Mouse (Mus musculus) megakaryocyte, embryonic 14.5 days (primary cell): Measurements from ENCODE around the gene Pld3. TPM values are rescaled to one million over a fixed set of nuclear protein-coding genes. Genes with fewer than 3 reads are reported as not detected.
"Not testable (repeated sequence)": the region's sequence is repeated elsewhere in the genome, so short reads cannot be mapped to it uniquely, and the experiment has no call there.

ENCODE experiments used
- H3K27me3 ChIP-seq: replicated peaks from 2 replicates; pipeline ENCODE3; 2012; ENCODE audit warnings: inconsistent platforms
- H3K36me3 ChIP-seq: replicated peaks from 2 replicates; pipeline ENCODE3; 2012; ENCODE audit warnings: low read length, inconsistent platforms, mixed read lengths
- H3K4me1 ChIP-seq: 2 replicates; pipeline ENCODE4 v1.6.1; 2012; ENCODE audit warnings: inconsistent platforms
- H3K4me3 ChIP-seq: replicated peaks from 2 replicates; pipeline ENCODE3; 2012; ENCODE audit warnings: moderate library complexity, mild to moderate bottlenecking, inconsistent platforms
- H3K9me3 ChIP-seq: 2 replicates; pipeline ENCODE4 v1.6.1; 2012; ENCODE audit warnings: inconsistent platforms
- FLI1 ChIP-seq: IDR thresholded peaks from 2 replicates; pipeline ENCODE4 v1.6.1; 2012; ENCODE audit warnings: low read length, inconsistent platforms, mixed read lengths
- GATA1 ChIP-seq: IDR thresholded peaks from 3 replicates; pipeline ENCODE4 v1.6.1; 2012; ENCODE audit warnings: mixed read lengths, low read length, inconsistent platforms, borderline replicate concordance
- polyA plus RNA-seq: library from polyadenylated mRNA; stranded (reverse); fragments of >175 nt; gene quantifications from 2 replicates; pipeline ENCODE4 v1.2.3, GENCODE M21; 2012; ENCODE audit warnings: low replicate concordance; ENCODE audit not compliant: insufficient read depth

Gene Pld3
- polyA plus RNA-seq, 1 experiment, result 97.1 TPM

GRCm38 (mm10) chr7:27510809-27511208, 42.2 kb downstream of the Pld3 start:
- Histone ChIP-seq H3K4me3 (no peak overlapping the region), H3K27me3 (no peaks in the 10 kb centered on the region), H3K9me3 (no peaks in the 10 kb centered on the region), H3K36me3 (no peaks in the 10 kb centered on the region), H3K4me1 (peaks cover 35% of the 10 kb centered on the region)
- no peak for TF ChIP-seq FLI1
- no peak for TF ChIP-seq GATA1

GRCm38 (mm10) chr7:27508648-27509005, 44.4 kb downstream of the Pld3 start:
- peaks cover 19% of the 10 kb centered on the region for H3K36me3 ChIP-seq
- peaks cover 30% of the 10 kb centered on the region for H3K4me1 ChIP-seq
- H3K9me3 ChIP-seq, result no peaks in the 10 kb centered on the region
- H3K4me3 ChIP-seq, result peak overlapping the region; percentile 95
- no peaks in the 10 kb centered on the region for H3K27me3 ChIP-seq
- TF ChIP-seq FLI1 (no peak), GATA1 (no peak)

- H3K27me3 ChIP-seq, result no peaks in the 10 kb centered on the region
- peak overlapping the region; percentile 95 for H3K4me3 ChIP-seq
- H3K36me3 ChIP-seq, result peaks cover 21% of the 10 kb centered on the region
- H3K4me1 ChIP-seq, result peaks cover 33% of the 10 kb centered on the region
- TF ChIP-seq FLI1, result no peak
- no peak for TF ChIP-seq GATA1
- no peaks in the 10 kb centered on the region for H3K9me3 ChIP-seq
Observed at GRCm38 (mm10) chr7:27507711-27508647, 45.0 kb downstream of the Pld3 start.

GRCm38 (mm10) chr7:27506765-27507370, 46.1 kb downstream of the Pld3 start:
- no peak for TF ChIP-seq FLI1
- TF ChIP-seq GATA1, result no peak
- H3K4me1 ChIP-seq, result peaks cover 37% of the 10 kb centered on the region
- H3K27me3 ChIP-seq, result no peaks in the 10 kb centered on the region
- H3K9me3 ChIP-seq, result no peaks in the 10 kb centered on the region
- peak overlapping the region; percentile 95 for H3K4me3 ChIP-seq
- peaks cover 23% of the 10 kb centered on the region for H3K36me3 ChIP-seq

GRCm38 (mm10) chr7:27501620-27502019, 51.4 kb downstream of the Pld3 start:
- TF ChIP-seq GATA1 (no peak), FLI1 (no peak)
- Histone ChIP-seq H3K9me3 (no peaks in the 10 kb centered on the region), H3K4me1 (peaks cover 37% of the 10 kb centered on the region), H3K4me3 (no peak overlapping the region), H3K27me3 (no peaks in the 10 kb centered on the region), H3K36me3 (peaks cover 23% of the 10 kb centered on the region)

- TF ChIP-seq FLI1, result no peak
- no peak for TF ChIP-seq GATA1
- peaks cover 8% of the 10 kb centered on the region for H3K36me3 ChIP-seq
- no peak within 1 kb of the TSS for H3K4me3 ChIP-seq
Observed at GRCm38 (mm10) chr7:27499036-27499435, 54.0 kb downstream of the Pld3 start, which contains the start of gene Prx. TSS of gene Prx (plus strand) at chr7:27499324.

GRCm38 (mm10) chr7:27494659-27495367, 58.2 kb downstream of the Pld3 start:
- not testable (repeated sequence) for H3K4me3 ChIP-seq, H3K36me3 ChIP-seq, H3K9me3 ChIP-seq, H3K27me3 ChIP-seq
- H3K4me1 ChIP-seq, result peaks cover 46% of the 10 kb centered on the region

More at GRCm38 (mm10) chr7:27499036-27499435, 54.0 kb downstream of the Pld3 start, which contains the start of gene Prx:
- H3K9me3 ChIP-seq, result no peaks in the 10 kb centered on the region
- peaks cover 32% of the 10 kb centered on the region for H3K4me1 ChIP-seq
- no peaks in the 10 kb centered on the region for H3K27me3 ChIP-seq

- peaks cover 60% of the 10 kb centered on the region for H3K4me1 ChIP-seq
- no peaks in the 10 kb centered on the region for H3K27me3 ChIP-seq
- TF ChIP-seq GATA1, result no peak
- no peak for TF ChIP-seq FLI1
- peak overlapping the region; percentile 67 for H3K4me3 ChIP-seq
- no peaks in the 10 kb centered on the region for H3K9me3 ChIP-seq
- H3K36me3 ChIP-seq, result peaks cover 19% of the 10 kb centered on the region
Observed at GRCm38 (mm10) chr7:27493450-27493849, 59.6 kb downstream of the Pld3 start.

GRCm38 (mm10) chr7:27493022-27493421, 60.0 kb downstream of the Pld3 start:
- Histone ChIP-seq H3K27me3 (no peaks in the 10 kb centered on the region), H3K9me3 (no peaks in the 10 kb centered on the region), H3K4me1 (peaks cover 64% of the 10 kb centered on the region), H3K4me3 (peak overlapping the region; percentile 67), H3K36me3 (peaks cover 22% of the 10 kb centered on the region)
- TF ChIP-seq GATA1 (no peak), FLI1 (no peak)

GRCm38 (mm10) chr7:27491856-27492255, 61.2 kb downstream of the Pld3 start:
- TF ChIP-seq GATA1 (no peak), FLI1 (no peak)
- peaks cover 22% of the 10 kb centered on the region for H3K36me3 ChIP-seq
- peaks cover 60% of the 10 kb centered on the region for H3K4me1 ChIP-seq
- no peaks in the 10 kb centered on the region for H3K27me3 ChIP-seq
- no peaks in the 10 kb centered on the region for H3K9me3 ChIP-seq
- peak overlapping the region; percentile 95 for H3K4me3 ChIP-seq
